Mouse (Mus musculus): ENCODE measurements around the gene Ip6k3. TPM values are rescaled to one million over a fixed set of nuclear protein-coding genes. Genes with fewer than 3 reads are reported as not detected.

Gene Ip6k3
- total and polyA plus RNA-seq, 2 experiments from 2014 or later: not detected

- no peaks in the 10 kb centered on the region for H3K27me3 ChIP-seq (ENCODE audit: insufficient read depth, low read length)
- no peak for DNase-seq (ENCODE audit: low spot score)
- peaks cover 8% of the 10 kb centered on the region for H3K36me3 ChIP-seq (ENCODE audit: insufficient read depth, low read length)
- H3K27ac ChIP-seq (ENCODE audit: low read depth, low read length): no peak overlapping the region
- H3K4me3 ChIP-seq (ENCODE audit: low read depth, low read length): no peak overlapping the region
- H3K4me2 ChIP-seq (ENCODE audit: low read depth, low read length, poor library complexity, severe bottlenecking): no peak overlapping the region
- H3K4me1 ChIP-seq (ENCODE audit: insufficient read depth, low read length): peaks cover 21% of the 10 kb centered on the region; the same call in 1 of the 2 replicates
- no peak for TF ChIP-seq CTCF (IDR thresholded peaks at IDR 0.05)
- 95% methylated on average over 5 of the region's 5 CpGs for WGBS
- H3K9me3 ChIP-seq (ENCODE audit: low read length): no peaks in the 10 kb centered on the region
- H3K9ac ChIP-seq (replicated peaks; ENCODE audit: low read length, poor library complexity, severe bottlenecking): no peak overlapping the region
- no peak for ATAC-seq (ENCODE audit: low FRiP score)
These were observed 39.4 kb downstream of the Ip6k3 start for GRCm38 (mm10) chr17:27128189-27128588.

DNA sequence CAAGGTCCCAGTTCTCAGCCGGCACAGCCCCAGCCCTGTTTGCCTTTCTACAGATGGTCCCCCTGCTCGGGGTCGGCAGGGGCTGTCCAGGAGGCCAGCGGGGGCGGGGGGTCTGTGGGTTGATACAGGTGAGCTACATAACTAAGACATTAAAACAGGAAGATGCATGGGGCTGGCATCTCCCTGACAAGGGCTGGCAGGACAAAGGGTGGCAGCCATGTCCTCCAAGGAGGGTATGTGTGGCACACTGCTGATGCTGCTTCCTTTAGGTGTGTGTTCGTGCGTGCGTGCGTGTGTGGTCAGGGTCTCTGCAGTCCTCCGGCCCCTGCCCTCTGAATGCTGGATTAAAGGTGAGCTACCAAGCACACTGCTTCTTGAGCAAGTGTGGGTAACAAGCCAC is 40.6 kb downstream of the Ip6k3 start:
- no peaks in the 10 kb centered on the region for H3K9me3 ChIP-seq (ENCODE audit: low read length)
- no peak for DNase-seq (ENCODE audit: low spot score)
- H3K4me3 ChIP-seq (ENCODE audit: low read depth, low read length): no peak overlapping the region
- no peak for ATAC-seq (ENCODE audit: low FRiP score)
- peaks cover 21% of the 10 kb centered on the region; the same call in 1 of the 2 replicates for H3K4me1 ChIP-seq (ENCODE audit: insufficient read depth, low read length)
- no peaks in the 10 kb centered on the region for H3K27me3 ChIP-seq (ENCODE audit: insufficient read depth, low read length)
- no peak for TF ChIP-seq CTCF (IDR thresholded peaks at IDR 0.05)
- WGBS: 72% methylated on average over 10 of the region's 10 CpGs
- peaks cover 18% of the 10 kb centered on the region for H3K36me3 ChIP-seq (ENCODE audit: insufficient read depth, low read length)
- H3K27ac ChIP-seq (ENCODE audit: low read depth, low read length): peak overlapping the region; percentile 43; the same call in 1 of the 2 replicates
- H3K9ac ChIP-seq (replicated peaks; ENCODE audit: low read length, poor library complexity, severe bottlenecking): peak overlapping the region; percentile 33
- no peak overlapping the region for H3K4me2 ChIP-seq (ENCODE audit: low read depth, low read length, poor library complexity, severe bottlenecking)

DNA sequence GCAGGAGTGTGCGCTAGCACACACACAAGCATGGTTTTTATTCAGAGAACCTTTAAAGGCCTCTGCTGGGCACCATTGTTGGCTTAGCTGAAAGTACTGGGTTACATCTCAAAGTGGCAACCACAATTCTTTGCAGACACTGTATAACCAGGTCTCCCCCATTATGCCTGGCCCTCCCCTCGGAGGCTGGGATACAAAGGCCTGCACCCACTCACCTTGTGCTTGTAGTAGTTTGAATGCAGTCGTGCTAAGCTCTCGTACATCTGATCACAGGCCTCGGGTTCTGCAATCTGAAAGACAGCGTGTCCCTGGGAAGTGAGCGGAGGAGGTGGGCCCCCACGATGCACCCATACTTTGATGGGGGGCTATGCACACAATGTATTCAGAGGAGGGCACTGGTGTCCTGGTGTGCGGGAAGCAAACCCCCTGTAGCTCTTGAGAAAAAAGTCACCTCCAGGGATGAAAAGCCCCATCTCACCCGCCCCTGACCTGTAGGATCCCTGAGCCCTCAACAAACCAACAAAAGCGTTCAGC is 41.9 kb downstream of the Ip6k3 start:
- Histone ChIP-seq H3K27ac (ENCODE audit: low read depth, low read length) (peak overlapping the region; percentile 47; the same call in 1 of the 2 replicates), H3K27me3 (ENCODE audit: insufficient read depth, low read length) (no peaks in the 10 kb centered on the region), H3K36me3 (ENCODE audit: insufficient read depth, low read length) (peaks cover 21% of the 10 kb centered on the region), H3K9me3 (ENCODE audit: low read length) (no peaks in the 10 kb centered on the region), H3K4me1 (ENCODE audit: insufficient read depth, low read length) (peaks cover 25% of the 10 kb centered on the region; the same call in 1 of the 2 replicates), H3K4me2 (ENCODE audit: low read depth, low read length, poor library complexity, severe bottlenecking) (no peak overlapping the region), H3K9ac (replicated peaks; ENCODE audit: low read length, poor library complexity, severe bottlenecking) (no peak overlapping the region), H3K4me3 (ENCODE audit: low read depth, low read length) (no peak overlapping the region)
- no peak for TF ChIP-seq CTCF (IDR thresholded peaks at IDR 0.05)
- 74% methylated on average over 11 of the region's 11 CpGs for WGBS
- DNase-seq (ENCODE audit: low spot score) (no peak), ATAC-seq (ENCODE audit: low FRiP score) (no peak)

DNA sequence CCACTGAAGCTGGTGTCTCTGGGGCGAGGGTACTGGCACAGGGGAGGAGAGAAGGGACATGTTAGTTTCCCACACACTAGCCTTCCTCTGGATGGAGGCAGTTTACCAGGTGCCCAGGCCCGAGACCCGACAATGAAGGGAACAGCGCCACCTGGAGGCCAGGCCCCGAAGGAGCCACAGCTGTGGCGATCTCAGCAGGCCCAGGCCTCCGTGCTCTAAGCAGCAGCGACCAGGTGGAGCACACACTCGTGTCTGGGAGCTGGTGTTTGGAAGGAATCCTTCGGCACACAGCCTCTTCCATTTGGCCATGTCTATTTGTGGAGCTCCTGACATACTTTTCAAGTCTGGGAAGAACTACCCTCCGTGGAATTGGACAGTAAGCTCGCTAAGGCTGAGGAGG is 42.4 kb downstream of the Ip6k3 start:
- TF ChIP-seq CTCF (IDR thresholded peaks at IDR 0.05): peak; percentile 79
- Histone ChIP-seq H3K27me3 (ENCODE audit: insufficient read depth, low read length) (no peaks in the 10 kb centered on the region), H3K27ac (ENCODE audit: low read depth, low read length) (no peak overlapping the region), H3K4me1 (ENCODE audit: insufficient read depth, low read length) (peaks cover 25% of the 10 kb centered on the region; the same call in 1 of the 2 replicates), H3K9ac (replicated peaks; ENCODE audit: low read length, poor library complexity, severe bottlenecking) (no peak overlapping the region), H3K36me3 (ENCODE audit: insufficient read depth, low read length) (peaks cover 21% of the 10 kb centered on the region), H3K4me3 (ENCODE audit: low read depth, low read length) (no peak overlapping the region), H3K4me2 (ENCODE audit: low read depth, low read length, poor library complexity, severe bottlenecking) (no peak overlapping the region), H3K9me3 (ENCODE audit: low read length) (no peaks in the 10 kb centered on the region)
- DNase-seq (ENCODE audit: low spot score): peak; percentile 46
- ATAC-seq (ENCODE audit: low FRiP score): no peak
- 32% methylated on average over 12 of the region's 12 CpGs for WGBS

- Histone ChIP-seq H3K9me3 (ENCODE audit: low read length) (no peaks in the 10 kb centered on the region), H3K9ac (replicated peaks; ENCODE audit: low read length, poor library complexity, severe bottlenecking) (no peak overlapping the region), H3K4me2 (ENCODE audit: low read depth, low read length, poor library complexity, severe bottlenecking) (no peak overlapping the region), H3K27me3 (ENCODE audit: insufficient read depth, low read length) (no peaks in the 10 kb centered on the region), H3K36me3 (ENCODE audit: insufficient read depth, low read length) (peaks cover 21% of the 10 kb centered on the region), H3K4me3 (ENCODE audit: low read depth, low read length) (no peak overlapping the region), H3K4me1 (ENCODE audit: insufficient read depth, low read length) (peaks cover 24% of the 10 kb centered on the region; the same call in 1 of the 2 replicates), H3K27ac (ENCODE audit: low read depth, low read length) (no peak overlapping the region)
- no peak for ATAC-seq (ENCODE audit: low FRiP score)
- no peak for TF ChIP-seq CTCF (IDR thresholded peaks at IDR 0.05)
- no peak for DNase-seq (ENCODE audit: low spot score)
- WGBS: 81% methylated on average over 7 of the region's 7 CpGs
These were observed 43.7 kb downstream of the Ip6k3 start for GRCm38 (mm10) chr17:27123813-27124375.

- no peak overlapping the region for H3K4me2 ChIP-seq (ENCODE audit: low read depth, low read length, poor library complexity, severe bottlenecking)
- 94% methylated on average over 2 of the region's 2 CpGs for WGBS
- no peak overlapping the region for H3K9ac ChIP-seq (replicated peaks; ENCODE audit: low read length, poor library complexity, severe bottlenecking)
- H3K36me3 ChIP-seq (ENCODE audit: insufficient read depth, low read length): peaks cover 21% of the 10 kb centered on the region
- TF ChIP-seq CTCF (IDR thresholded peaks at IDR 0.05): no peak
- H3K27ac ChIP-seq (ENCODE audit: low read depth, low read length): no peak overlapping the region
- no peaks in the 10 kb centered on the region for H3K9me3 ChIP-seq (ENCODE audit: low read length)
- no peak for DNase-seq (ENCODE audit: low spot score)
- H3K27me3 ChIP-seq (ENCODE audit: insufficient read depth, low read length): no peaks in the 10 kb centered on the region
- peaks cover 24% of the 10 kb centered on the region; the same call in 1 of the 2 replicates for H3K4me1 ChIP-seq (ENCODE audit: insufficient read depth, low read length)
- H3K4me3 ChIP-seq (ENCODE audit: low read depth, low read length): no peak overlapping the region
- ATAC-seq (ENCODE audit: low FRiP score): no peak
These were observed 44.5 kb downstream of the Ip6k3 start for GRCm38 (mm10) chr17:27123103-27123502.
